Mouse (Mus musculus) spleen, postnatal 14 days (tissue): ENCODE measurements at regions not wholly inside any gene's neighbourhood (a gene's known extent, or its start where the extent isn't known, plus 50 kb on each side); places are given as distances from the start of the nearest gene placed in this dataset.

Experiments
- DNase-seq, 2 experiments: peaks; one replicate each; pipeline ENCODE4 v3.0.0; 2021 to 2022; ENCODE audit warnings: low spot score in 2 of 2

DNA sequence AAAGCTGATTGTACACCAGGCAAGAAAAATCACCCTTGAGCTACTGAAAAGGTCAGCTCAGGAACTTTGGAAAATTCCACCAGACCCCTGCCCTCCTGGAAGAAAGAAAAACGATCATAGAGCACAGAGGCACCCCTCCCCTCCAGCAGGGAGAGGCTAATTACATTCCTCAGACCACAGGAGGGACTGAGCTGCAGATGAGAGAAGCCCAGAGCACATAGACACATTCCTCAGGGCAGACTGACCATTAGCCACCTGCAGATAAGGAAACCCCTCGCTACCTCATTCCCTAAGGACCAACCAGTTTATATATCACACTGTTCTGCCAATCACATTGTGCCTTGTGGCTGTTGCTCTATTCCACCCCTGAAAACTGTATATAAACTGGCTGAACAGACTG, 230.3 kb downstream of the Parp8 start:
- DNase-seq = no peak

DNA sequence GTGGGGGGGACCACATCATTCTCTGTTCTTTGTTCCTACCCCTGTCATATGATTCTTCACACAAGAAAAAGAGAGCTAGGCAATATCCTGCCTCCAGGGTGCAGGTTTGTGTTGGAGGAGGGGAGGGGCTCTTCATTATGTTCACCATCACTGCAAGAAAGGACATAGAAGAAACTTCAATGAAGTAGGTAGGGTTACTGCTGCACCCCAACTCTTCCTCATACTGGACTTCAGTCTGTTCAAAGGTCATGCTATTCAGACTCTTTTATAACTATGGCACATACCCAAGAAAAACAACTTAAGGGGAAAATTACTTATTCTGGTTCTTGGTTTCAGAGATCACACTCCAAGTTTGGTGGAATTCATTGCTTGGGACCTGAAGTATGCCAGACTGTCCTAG, 243.7 kb downstream of the Parp8 start:
- no peak for DNase-seq

DNA sequence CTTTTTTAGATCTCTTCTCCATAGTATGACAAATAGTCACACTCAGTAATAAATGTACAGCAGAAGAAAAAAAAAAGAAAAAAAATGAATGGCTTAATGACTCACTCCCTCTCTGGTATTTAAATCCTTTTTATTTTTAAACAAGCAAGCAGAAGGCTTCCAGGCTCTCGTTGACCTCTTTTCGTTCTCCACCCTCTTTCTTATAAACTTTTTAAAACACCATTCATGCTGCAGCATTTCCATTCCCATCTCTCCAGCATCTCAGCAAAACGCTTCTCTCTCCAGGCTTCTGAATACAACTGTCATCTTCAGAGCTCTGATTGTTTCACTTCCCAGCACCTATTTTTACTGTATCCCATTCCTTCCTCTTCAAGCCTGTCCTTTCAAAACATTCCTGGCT, 259.8 kb downstream of the Parp8 start:
- DNase-seq = no peak

DNA sequence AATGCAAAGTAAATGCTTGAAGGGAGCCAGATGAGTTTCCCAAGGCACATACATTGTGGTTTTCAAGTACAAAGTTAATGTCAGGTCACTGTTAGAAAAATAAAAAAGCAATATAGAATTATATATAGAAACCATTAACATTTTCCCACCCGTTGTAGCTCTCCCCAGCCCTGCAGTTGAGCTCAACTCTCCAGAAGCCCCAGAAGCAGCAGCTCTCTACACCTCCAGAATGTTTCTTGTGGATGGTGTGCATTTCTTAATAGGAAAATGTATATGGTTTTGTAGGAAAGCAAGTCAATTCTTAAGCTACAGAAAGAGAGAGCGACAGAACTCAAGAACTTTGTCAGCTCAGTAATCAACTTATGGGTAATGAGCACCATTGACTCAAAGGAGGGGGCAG, 265.4 kb downstream of the Parp8 start:
- no peak for DNase-seq

DNA sequence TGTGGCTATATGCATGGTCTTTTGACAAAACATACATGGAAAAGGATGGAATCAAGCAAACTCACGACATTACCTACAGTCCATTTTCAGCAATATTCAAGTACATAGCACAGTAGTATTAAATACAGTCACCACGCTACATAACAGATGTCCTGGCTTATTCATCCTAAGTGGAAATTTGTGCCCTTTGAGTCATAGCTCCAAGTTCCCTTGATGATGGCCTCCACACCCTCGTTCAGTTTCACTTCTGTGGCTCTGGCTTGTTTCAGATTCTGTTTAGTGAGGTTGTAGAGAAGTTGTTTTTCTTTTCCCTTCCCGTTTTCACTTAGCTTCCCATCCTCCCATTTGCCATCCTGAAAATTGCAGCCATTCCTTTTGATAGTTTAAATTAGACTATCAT, 284.5 kb downstream of the Parp8 start:
- no peak for DNase-seq

DNA sequence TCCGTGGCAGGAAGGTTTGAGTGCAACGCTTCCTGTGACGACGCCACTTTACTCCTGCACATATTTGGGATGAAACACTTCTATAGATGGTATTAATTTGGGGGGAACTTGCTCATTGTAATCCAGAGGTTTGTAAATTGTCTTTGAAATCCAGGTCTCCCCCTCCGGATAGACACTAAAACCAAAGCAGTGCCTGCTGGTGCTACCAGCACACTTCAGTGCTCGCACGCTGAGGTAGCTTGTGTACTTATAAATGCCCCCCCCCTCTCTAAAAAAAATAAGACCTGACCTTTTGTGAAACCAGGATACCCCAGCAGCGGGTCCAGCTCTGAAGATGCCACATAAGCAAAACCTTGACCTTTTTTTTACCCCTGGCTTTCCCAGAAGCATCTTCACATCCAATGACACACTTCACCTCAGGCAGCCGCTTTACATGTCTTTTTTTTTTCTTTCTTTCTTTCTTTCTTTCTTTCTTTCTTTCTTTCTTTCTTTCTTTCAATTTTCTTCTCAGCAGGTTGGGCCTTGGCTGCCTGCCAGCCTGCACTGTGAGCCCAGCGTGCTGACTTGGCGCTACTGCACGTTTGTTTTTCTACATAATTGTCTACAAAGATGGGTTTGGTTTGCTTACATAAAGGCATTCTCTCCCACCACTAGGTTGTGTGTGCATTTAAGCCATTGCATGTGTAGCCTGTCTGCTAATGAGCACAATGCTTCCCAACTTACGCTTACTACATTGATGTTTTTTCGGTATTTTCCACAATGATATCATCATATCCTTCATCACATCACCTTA, 301.8 kb downstream of the Parp8 start:
- DNase-seq = no peak

DNA sequence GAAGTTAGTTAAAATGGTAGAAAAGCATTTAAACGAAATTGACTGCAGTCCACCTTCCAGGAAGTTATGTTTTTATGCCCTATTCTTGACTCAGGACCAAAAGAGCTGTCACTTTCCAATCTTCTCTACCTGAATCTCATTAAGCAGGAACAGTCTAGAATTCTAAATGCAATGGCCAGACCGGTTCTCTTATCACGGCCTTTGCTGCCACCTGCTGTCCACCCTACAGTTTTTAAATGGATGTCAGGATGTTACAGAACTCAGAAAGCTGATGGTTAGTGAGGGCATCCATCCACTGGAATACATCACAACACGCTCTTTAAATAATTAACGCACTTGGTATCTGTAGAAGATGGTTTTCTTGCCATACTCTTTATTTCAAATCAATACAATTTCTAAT, 310.5 kb downstream of the Parp8 start:
- peak in 1 of 2 experiments; percentile 19 for DNase-seq

DNA sequence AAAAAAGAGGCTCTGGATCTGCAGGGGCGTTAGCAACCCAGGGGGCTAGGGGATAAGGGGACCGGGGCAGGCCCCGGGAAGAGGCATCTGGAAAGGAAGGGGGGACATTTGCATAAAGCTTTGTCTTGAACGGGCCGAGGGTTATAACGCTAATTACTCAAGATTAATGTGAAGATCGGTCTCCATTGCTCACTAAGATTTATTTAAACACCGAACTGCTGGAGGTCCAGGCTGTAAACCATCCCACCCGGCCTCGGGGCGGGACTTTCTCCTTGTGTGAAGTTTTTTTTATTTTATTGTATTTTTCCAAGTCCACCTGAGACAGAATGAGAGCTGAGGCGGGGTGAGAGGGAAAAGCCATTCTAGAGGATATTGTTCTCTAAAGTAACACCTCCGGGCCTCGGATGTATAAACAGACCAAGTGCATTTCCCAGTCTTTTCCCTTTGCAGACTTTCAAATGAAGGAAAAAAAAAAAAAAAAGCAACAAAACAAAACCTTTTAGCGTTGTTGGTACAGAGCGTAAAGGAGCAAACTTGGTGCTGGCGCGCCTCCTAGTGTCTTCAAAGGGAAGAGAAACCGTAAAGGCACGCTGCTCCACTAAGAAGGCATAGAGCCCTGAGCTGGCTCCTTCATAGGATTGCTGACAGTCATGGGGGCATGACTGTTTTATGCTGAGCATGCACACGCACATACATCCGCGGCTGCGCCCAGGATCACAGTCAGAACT, 313.3 kb downstream of the Parp8 start:
- DNase-seq = peak; percentile 9 to 33

DNA sequence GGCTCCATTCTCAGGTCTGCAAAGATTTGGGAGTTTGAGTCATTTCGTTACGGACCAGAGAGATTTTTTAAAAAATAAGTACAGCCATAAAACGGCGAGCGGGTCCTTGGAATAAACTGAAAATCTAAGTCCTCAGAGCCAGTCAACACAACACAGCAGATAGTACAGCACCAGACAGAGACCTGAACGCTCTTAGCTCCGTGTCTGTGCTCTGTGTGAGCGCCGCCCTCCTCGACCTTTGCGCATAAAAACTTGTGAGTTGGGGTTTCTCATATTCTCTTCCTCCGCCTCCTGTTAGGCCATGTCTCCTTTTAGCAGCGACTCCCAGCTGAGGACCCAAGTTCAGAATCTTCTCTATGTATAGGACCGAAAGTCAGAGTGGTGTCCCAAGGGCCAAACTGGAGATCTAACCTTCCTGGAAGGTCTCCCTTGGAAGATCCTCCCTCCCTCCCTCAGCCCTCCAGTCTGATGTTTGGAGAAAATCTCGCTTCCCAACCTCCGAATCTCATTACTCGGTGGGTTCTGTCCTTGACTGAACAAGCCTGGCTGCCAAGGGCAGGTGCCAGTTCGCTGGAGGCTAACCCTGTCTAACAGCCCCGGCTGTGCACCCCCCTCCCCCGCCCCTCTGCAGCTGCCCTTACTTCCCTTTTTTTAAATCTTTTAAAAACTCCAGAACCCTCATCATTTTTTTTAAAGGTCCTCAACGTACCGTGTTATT, 314.0 kb downstream of the Parp8 start:
- DNase-seq = no peak

DNA sequence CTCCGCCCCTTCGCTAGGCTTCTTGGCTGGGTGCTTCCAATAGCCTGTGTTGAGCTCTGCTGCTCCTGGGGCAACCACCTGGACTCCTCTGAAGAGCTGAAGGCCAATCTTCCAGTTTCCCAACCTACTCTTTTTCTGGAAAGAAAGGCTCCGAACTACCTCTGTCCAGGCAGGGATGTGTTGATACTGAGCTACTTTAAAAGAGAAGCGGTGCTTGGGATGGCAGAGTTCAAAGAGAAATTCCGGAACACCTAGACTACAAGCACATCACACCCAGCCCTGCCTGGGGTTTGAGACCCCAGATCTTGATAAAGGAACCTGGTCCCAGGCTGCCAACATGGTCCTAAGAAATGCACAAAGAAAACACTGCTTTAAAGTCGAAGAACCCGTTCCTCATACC, 315.7 kb downstream of the Parp8 start:
- DNase-seq = no peak

DNA sequence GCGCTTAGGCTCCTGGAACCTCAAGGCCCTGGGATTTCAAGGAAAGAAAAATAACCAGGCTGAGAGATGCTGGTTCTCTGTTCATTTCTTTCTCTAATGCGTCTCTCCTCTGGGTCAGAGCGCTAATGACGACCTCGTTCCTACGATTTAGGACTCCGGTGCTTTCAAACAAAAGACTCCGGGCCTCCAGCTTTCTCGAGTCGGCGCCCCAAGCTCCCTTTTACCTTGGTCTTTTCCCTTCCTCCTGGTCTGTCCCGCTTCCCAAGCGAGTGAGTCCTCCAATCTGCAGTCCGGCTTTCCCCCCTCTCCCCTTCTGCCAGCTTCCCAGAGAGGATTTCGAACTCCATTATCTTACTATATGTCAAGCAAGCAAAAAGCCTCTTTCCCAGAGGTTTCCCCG, 316.5 kb downstream of the Parp8 start:
- DNase-seq = no peak

DNA sequence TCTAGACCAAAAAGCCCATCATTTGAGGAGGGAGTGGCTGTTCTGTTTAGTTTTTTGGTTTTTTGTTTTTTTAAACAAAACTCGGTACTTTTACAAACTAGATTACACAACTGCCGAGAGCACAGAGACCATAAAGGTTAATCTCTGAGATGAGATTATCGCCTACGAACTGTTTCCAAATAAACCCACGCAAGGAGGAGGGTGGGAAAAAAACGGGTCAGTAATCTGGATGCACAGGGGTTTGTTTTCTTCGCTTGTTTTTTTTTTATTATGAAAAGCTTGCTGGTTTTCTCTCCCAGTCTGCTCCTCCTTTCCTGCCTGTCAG, 316.9 kb downstream of the Parp8 start:
- DNase-seq = no peak

DNA sequence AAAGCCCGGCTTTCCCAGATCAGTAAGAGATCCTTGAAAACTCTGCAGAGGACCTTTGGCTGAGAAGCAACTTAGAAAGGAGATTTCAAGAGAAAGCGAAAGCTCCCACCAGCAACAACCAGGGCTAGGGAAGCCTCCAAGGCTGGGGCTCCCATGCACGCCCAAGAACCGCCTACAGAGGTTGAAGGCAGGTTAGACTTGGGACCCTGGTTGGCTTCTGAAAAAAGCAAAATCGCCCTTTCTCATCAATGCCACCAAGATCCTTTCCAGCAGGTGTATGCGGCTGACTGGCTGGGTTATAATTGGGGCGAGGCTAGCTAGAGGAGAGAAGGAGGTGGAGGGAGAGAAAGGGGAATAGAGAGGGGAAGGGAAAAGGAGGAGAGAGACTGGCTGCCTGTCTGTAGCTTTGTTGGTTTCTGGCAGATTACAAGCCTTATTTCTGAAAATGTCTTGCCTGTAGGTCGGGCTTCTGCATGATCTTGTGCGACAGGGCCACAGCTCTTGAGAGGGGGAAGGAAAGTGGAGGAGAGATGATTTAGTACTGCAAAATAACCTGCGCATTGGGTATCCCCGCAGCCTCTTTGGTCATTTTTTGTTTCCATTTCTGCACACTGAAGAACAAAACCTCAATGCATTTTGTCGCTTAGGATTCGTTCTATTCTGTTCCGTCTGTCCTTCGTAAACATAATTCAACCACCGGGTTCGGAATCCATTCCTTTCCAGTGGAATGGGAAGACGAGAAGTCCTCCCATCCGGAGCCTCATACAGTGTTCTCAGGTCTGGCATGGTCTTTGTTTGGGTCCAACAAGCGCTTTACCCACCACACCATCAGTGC, 317.5 kb downstream of the Parp8 start:
- no peak for DNase-seq

DNA sequence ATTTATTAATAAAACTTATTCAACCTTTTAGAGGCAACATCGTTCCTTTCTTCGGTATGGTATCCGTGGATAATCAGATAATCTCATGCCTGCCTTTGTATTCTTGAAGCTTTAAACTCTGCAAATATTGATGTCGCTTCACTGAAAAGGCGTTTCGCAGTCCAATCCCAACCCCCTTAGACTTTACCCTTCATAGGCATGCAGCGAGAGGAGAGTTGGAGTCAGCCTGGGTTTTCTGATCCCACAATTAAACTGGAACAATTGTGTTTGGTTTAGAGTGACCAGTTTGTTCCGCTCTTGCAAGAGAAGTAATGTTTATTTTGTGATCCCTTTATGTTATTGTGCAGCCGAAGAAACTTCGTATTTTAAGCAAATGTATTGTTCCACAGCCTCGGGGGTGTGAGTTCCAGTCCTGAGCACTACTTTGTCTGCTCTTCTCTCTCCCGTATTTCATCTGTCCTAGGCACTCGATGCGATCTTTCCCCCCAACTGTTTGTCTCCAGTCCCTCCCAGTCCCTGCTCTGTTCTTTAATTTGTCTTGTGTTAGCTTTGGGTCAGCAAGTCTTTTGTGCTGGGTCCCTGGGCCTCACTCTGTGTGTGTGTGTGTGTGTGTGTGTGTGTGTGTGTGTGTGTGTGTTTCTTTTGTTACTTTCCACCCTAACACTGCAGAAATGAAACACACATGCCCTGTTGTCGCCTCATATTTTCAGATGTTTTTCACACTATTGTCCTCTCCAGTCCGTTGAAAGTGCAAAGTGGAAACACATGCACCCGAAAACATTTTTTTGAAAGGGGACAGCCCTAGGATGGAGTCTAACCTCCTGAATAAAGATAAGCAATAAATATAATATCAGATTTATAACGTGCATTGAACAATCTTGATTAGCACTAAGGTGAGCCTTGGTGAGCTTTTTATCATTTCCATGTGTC, 318.7 kb downstream of the Parp8 start:
- DNase-seq = no peak

DNA sequence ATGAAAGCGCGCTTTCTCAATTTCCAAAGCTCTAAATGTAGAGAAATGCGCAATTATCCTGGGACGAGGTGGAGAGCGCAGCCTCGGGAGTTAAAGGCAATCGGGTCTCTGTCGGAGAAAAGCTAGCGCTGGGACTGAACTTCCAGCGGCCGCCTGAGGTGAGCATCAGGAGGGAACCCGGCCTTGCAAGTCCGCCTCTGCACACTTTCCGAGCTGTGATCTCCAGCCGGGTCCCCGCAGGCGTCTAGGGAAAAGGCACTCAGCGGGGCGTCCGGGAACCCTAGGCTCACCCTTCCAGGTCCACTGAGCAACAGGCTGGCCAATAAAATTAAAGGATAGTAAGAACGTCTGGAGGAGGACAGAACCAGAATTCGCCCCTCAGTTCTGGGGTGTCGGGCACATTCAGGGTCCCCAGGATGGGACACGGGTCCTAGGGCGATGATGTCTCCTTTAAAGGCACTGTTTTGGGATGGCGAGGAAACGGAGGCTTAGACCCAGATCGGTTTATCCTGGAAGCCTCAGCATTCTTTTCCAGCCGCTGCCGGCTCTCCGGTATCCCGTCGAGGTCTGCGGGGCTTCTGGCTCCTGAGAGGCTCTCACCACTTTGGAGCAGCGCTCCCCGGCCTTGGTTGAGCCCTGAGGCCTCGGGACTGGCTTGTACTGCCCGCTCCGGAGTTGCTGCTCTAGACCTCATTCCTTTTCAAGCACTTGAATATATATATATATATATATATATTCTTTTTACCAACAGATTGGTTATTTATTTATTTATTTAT, 319.5 kb downstream of the Parp8 start:
- DNase-seq = no peak

DNA sequence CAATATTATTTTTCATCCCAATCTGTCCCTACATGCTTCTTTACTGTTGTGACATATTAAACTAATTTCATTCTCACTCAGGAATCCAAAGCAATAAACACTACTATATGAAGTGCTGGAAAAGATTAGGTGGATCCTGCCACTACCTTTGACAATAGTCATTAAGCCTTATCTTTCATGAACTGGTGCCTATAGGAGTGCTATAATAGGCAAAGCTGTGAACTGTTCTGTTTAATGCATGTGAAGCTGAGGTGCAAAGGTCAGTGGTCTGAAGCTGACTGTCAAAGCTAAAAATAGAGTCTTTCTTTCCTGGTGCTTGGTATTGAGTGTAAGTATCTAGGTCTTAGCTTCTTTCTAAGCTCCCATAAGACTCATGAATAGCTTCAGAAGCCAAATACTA, 336.6 kb downstream of the Parp8 start:
- no peak for DNase-seq
